Mouse (Mus musculus) kidney, embryonic 14.5 days (tissue): ENCODE results near the gene Srrm4. TPM values are rescaled to one million over a fixed set of nuclear protein-coding genes. Genes with fewer than 3 reads are reported as not detected.

Source experiments
- ATAC-seq: fragments of 200-750 bp; cut with Nextera tagmentation; 2 replicates; pipeline ENCODE4 v1.8.0; 2017; ENCODE audit warnings: moderate number of reproducible peaks, mild to moderate bottlenecking, moderate TSS enrichment, moderate library complexity; ENCODE audit not compliant: low FRiP score, low TSS enrichment
- H3K27ac ChIP-seq: fragments of 300-500 bp; sonication (generic); 2 replicates; pipeline ENCODE4 v1.5.1; 2014; ENCODE audit warnings: low read depth, mild to moderate bottlenecking, low read length, moderate library complexity, mixed read lengths
- H3K27me3 ChIP-seq: fragments of 300-500 bp; sonication (generic); 2 replicates; pipeline ENCODE4 v1.6.1; 2014; ENCODE audit warnings: mild to moderate bottlenecking, low read length; ENCODE audit not compliant: control insufficient read depth, insufficient read depth
- H3K36me3 ChIP-seq: fragments of 300-500 bp; sonication (generic); 2 replicates; pipeline ENCODE4 v1.6.1; 2014; ENCODE audit warnings: low read length, mixed read lengths; ENCODE audit not compliant: control insufficient read depth, insufficient read depth
- H3K4me1 ChIP-seq: fragments of 300-500 bp; sonication (generic); 2 replicates; pipeline ENCODE4 v1.6.1; 2014; ENCODE audit warnings: low read length, mixed read lengths; ENCODE audit not compliant: control insufficient read depth, insufficient read depth
- H3K4me2 ChIP-seq: fragments of 300-500 bp; sonication (generic); replicated peaks from 2 replicates; pipeline ENCODE4 v1.6.1; 2014; ENCODE audit warnings: low read depth, mild to moderate bottlenecking, low read length
- H3K4me3 ChIP-seq: fragments of 300-500 bp; sonication (generic); 2 replicates; pipeline ENCODE4 v1.5.1; 2014; ENCODE audit warnings: mild to moderate bottlenecking, low read length
- H3K9ac ChIP-seq: fragments of 300-500 bp; sonication (generic); 2 replicates; pipeline ENCODE4 v1.6.1; 2014; ENCODE audit warnings: low read depth, mild to moderate bottlenecking, low read length, moderate library complexity
- H3K9me3 ChIP-seq: fragments of 300-500 bp; sonication (generic); 2 replicates; pipeline ENCODE4 v1.6.1; 2016; ENCODE audit warnings: low read length; ENCODE audit not compliant: control insufficient read depth
- WGBS: fragments of 180-500 bp; shearing (Covaris S2); extraction: QIAGEN DNeasy Blood & Tissue Kit; methylation state at CpG from one replicate; pipeline ENCODE4 v1.1.7; 2014; 5-methylcytosine and 5-hydroxymethylcytosine counted together
- polyA plus RNA-seq: library from polyadenylated mRNA; unstranded; fragments of >200 nt; fragmentation: Nextera tagmentation; extraction: Ambion mirVana; gene quantifications from 2 replicates; pipeline ENCODE4 v1.2.1, GENCODE M21; 2014

The Srrm4 gene
- polyA plus RNA-seq, 1 experiment from 2014 or later, result 0.32 TPM

GRCm38 (mm10) chr5:116406507-116406906 lies 185.1 kb downstream of the Srrm4 start:
- no peak overlapping the region for H3K27ac ChIP-seq
- no peak overlapping the region for H3K4me2 ChIP-seq
- no peak for ATAC-seq
- H3K9me3 ChIP-seq, result no peaks in the 10 kb centered on the region
- 70% methylated on average over 3 of the region's 3 CpGs for WGBS
- H3K27me3 ChIP-seq, result no peaks in the 10 kb centered on the region
- H3K36me3 ChIP-seq, result no peaks in the 10 kb centered on the region
- peaks cover 13% of the 10 kb centered on the region for H3K4me1 ChIP-seq
- H3K9ac ChIP-seq, result no peak overlapping the region
- H3K4me3 ChIP-seq, result no peak overlapping the region

GRCm38 (mm10) chr5:116405934-116406333 lies 185.7 kb downstream of the Srrm4 start:
- H3K4me1 ChIP-seq, result peaks cover 13% of the 10 kb centered on the region
- no peak overlapping the region for H3K27ac ChIP-seq
- H3K4me2 ChIP-seq, result no peak overlapping the region
- ATAC-seq, result no peak
- no peak overlapping the region for H3K4me3 ChIP-seq
- 95% methylated on average over 1 of the region's 1 CpGs for WGBS
- no peaks in the 10 kb centered on the region for H3K36me3 ChIP-seq
- H3K9me3 ChIP-seq, result no peaks in the 10 kb centered on the region
- no peak overlapping the region for H3K9ac ChIP-seq
- no peaks in the 10 kb centered on the region for H3K27me3 ChIP-seq

- no peak overlapping the region for H3K9ac ChIP-seq
- H3K4me3 ChIP-seq, result no peak overlapping the region
- 0 out of 2 replicates have a peak, but pooled peaks cover 4% of the 10 kb centered on the region for H3K4me1 ChIP-seq
- no peaks in the 10 kb centered on the region for H3K9me3 ChIP-seq
- H3K36me3 ChIP-seq, result no peaks in the 10 kb centered on the region
- ATAC-seq, result no peak
- H3K27me3 ChIP-seq, result no peaks in the 10 kb centered on the region
- WGBS, result 80% methylated on average over 2 of the region's 2 CpGs
- H3K27ac ChIP-seq, result no peak overlapping the region
- H3K4me2 ChIP-seq, result no peak overlapping the region
These were observed 187.6 kb downstream of the Srrm4 start for GRCm38 (mm10) chr5:116404063-116404462.

- no peaks in the 10 kb centered on the region for H3K27me3 ChIP-seq
- no peak for ATAC-seq
- 81% methylated on average over 3 of the region's 3 CpGs for WGBS
These were observed 190.8 kb downstream of the Srrm4 start for GRCm38 (mm10) chr5:116400801-116401200.

GRCm38 (mm10) chr5:116400042-116400730 lies 191.4 kb downstream of the Srrm4 start:
- Histone ChIP-seq H3K27me3 (no peaks in the 10 kb centered on the region), H3K4me2 (no peak overlapping the region), H3K4me1 (no peaks in the 10 kb centered on the region), H3K27ac (no peak overlapping the region), H3K36me3 (no peaks in the 10 kb centered on the region), H3K9me3 (no peaks in the 10 kb centered on the region), H3K9ac (no peak overlapping the region), H3K4me3 (no peak overlapping the region)
- 43% methylated on average over 8 of the region's 8 CpGs for WGBS
- ATAC-seq, result no peak

More at GRCm38 (mm10) chr5:116400801-116401200, 190.8 kb downstream of the Srrm4 start:
- H3K4me3 ChIP-seq, result no peak overlapping the region
- no peak overlapping the region for H3K4me2 ChIP-seq
- no peaks in the 10 kb centered on the region for H3K36me3 ChIP-seq
- no peaks in the 10 kb centered on the region for H3K4me1 ChIP-seq
- H3K9ac ChIP-seq, result no peak overlapping the region
- no peaks in the 10 kb centered on the region for H3K9me3 ChIP-seq
- H3K27ac ChIP-seq, result no peak overlapping the region

- no peak overlapping the region for H3K4me3 ChIP-seq
- 85% methylated on average over 5 of the region's 5 CpGs for WGBS
- no peak overlapping the region for H3K9ac ChIP-seq
- H3K36me3 ChIP-seq, result no peaks in the 10 kb centered on the region
- H3K4me1 ChIP-seq, result no peaks in the 10 kb centered on the region
- no peaks in the 10 kb centered on the region for H3K9me3 ChIP-seq
- H3K27me3 ChIP-seq, result no peaks in the 10 kb centered on the region
- no peak overlapping the region for H3K27ac ChIP-seq
- no peak overlapping the region for H3K4me2 ChIP-seq
- no peak for ATAC-seq
These were observed 195.5 kb downstream of the Srrm4 start for GRCm38 (mm10) chr5:116396104-116396503.

- Histone ChIP-seq H3K36me3 (no peaks in the 10 kb centered on the region), H3K9me3 (no peaks in the 10 kb centered on the region), H3K4me1 (no peaks in the 10 kb centered on the region), H3K4me2 (no peak overlapping the region), H3K27ac (no peak overlapping the region), H3K27me3 (no peaks in the 10 kb centered on the region), H3K4me3 (no peak overlapping the region), H3K9ac (no peak overlapping the region)
- ATAC-seq, result no peak
- WGBS, result 83% methylated on average over 9 of the region's 9 CpGs
These were observed 199.0 kb downstream of the Srrm4 start for GRCm38 (mm10) chr5:116392603-116393002.

- 77% methylated on average over 15 of the region's 15 CpGs for WGBS
- no peak overlapping the region; the same call in 1 of the 2 replicates for H3K27ac ChIP-seq
- ATAC-seq, result no peak
These were observed 201.6 kb downstream of the Srrm4 start for GRCm38 (mm10) chr5:116389856-116390542.

GRCm38 (mm10) chr5:116389321-116389720 lies 202.3 kb downstream of the Srrm4 start:
- Histone ChIP-seq H3K27me3 (no peaks in the 10 kb centered on the region), H3K9me3 (no peaks in the 10 kb centered on the region), H3K27ac (no peak overlapping the region), H3K36me3 (no peaks in the 10 kb centered on the region), H3K4me2 (no peak overlapping the region), H3K4me1 (no peaks in the 10 kb centered on the region), H3K4me3 (no peak overlapping the region), H3K9ac (no peak overlapping the region)
- WGBS, result 80% methylated on average over 4 of the region's 4 CpGs
- no peak for ATAC-seq

More at GRCm38 (mm10) chr5:116389856-116390542, 201.6 kb downstream of the Srrm4 start:
- Histone ChIP-seq H3K4me3 (no peak overlapping the region), H3K4me2 (no peak overlapping the region), H3K9ac (no peak overlapping the region), H3K4me1 (no peaks in the 10 kb centered on the region), H3K36me3 (no peaks in the 10 kb centered on the region), H3K9me3 (no peaks in the 10 kb centered on the region), H3K27me3 (no peaks in the 10 kb centered on the region)
